Mouse (Mus musculus): ENCODE data around the gene Wdr82. TPM values are rescaled to one million over a fixed set of nuclear protein-coding genes. Genes with fewer than 3 reads are reported as not detected.

Gene Wdr82
- polyA plus RNA-seq, 1 experiment from 2014 or later, result 33.0 TPM

DNA sequence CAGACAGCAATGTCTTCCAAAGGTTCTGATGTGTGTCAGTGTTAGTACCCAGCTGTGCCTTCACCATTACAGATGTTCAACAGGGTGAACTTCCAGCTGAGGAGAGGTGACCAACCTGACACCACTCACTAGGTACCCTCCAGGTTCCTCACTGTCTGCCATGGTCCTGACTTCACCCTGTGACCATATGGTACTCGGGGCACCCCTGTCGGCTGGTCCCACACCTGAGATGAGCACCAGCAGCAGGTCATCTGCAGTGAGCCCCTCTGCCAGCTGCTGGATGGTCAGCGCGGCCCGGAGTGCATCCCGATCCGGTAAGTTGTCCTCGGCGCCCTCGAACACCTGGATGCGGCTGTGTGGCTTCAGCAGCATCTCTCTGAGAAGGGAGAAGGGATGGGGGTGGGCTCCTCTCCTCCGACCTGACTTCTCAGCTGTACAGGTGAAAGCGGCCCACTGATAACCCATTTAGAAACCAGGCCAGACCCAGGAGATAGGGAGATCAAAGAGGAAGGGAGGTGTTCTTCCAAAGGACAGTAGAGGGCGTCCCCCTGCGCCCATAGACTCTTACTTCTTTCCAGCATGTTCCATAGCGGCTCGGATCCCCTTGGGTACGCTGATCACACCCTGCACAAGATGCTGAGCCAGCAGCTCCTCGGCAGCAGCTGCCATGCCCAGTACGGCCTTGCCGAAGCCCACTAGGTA, 13.7 kb upstream of the Wdr82 start:
- 79% methylated on average over 21 of the region's 21 CpGs for WGBS
- no peak for DNase-seq (ENCODE audit: low spot score)
- no peaks in the 10 kb centered on the region for H3K9me3 ChIP-seq (replicated peaks; ENCODE audit: control insufficient read depth, low read length)
- no peak overlapping the region for H3K4me3 ChIP-seq (ENCODE audit: low read depth, low read length)
- no peaks in the 10 kb centered on the region for H3K36me3 ChIP-seq (replicated peaks; ENCODE audit: control insufficient read depth, insufficient read depth, low read depth, low read length)
- no peak overlapping the region for H3K9ac ChIP-seq (replicated peaks; ENCODE audit: low read length)
- no peaks in the 10 kb centered on the region for H3K27me3 ChIP-seq (ENCODE audit: control insufficient read depth, insufficient read depth, low read length)
- H3K27ac ChIP-seq (replicated peaks; ENCODE audit: low read depth, low read length), result no peak overlapping the region
- no peak overlapping the region for H3K4me2 ChIP-seq (ENCODE audit: low read depth, low read length)
- no peaks in the 10 kb centered on the region; the same call in 1 of the 2 replicates for H3K4me1 ChIP-seq (ENCODE audit: control insufficient read depth, insufficient read depth, low read length)
- ATAC-seq (replicated peaks; ENCODE audit: insufficient number of reproducible peaks, low FRiP score, low TSS enrichment, low read depth), result no peak; the same call in 1 of the 2 replicates

DNA sequence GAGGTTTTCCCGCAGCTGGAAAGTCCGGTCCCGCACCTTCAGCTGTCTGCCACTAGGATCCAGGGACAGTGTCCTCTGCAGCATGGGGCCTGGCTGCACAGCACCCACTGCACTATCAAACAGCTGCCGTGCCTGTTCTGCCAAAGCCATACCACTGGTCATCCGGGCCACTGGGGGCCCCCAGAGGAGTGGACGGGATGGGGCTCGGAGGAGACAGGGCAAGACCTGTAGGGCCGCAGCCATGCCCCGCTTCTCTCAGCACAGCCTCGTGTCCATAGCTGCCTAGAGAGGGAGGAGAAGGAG, 13.2 kb upstream of the Wdr82 start:
- ATAC-seq (replicated peaks; ENCODE audit: insufficient number of reproducible peaks, low FRiP score, low TSS enrichment, low read depth) (no peak), DNase-seq (ENCODE audit: low spot score) (no peak)
- Histone ChIP-seq H3K9ac (replicated peaks; ENCODE audit: low read length) (no peak overlapping the region), H3K4me1 (ENCODE audit: control insufficient read depth, insufficient read depth, low read length) (no peaks in the 10 kb centered on the region; the same call in 1 of the 2 replicates), H3K27me3 (ENCODE audit: control insufficient read depth, insufficient read depth, low read length) (no peaks in the 10 kb centered on the region), H3K4me3 (ENCODE audit: low read depth, low read length) (no peak overlapping the region), H3K4me2 (ENCODE audit: low read depth, low read length) (no peak overlapping the region), H3K36me3 (replicated peaks; ENCODE audit: control insufficient read depth, insufficient read depth, low read depth, low read length) (no peaks in the 10 kb centered on the region), H3K9me3 (replicated peaks; ENCODE audit: control insufficient read depth, low read length) (no peaks in the 10 kb centered on the region), H3K27ac (replicated peaks; ENCODE audit: low read depth, low read length) (no peak overlapping the region)
- 82% methylated on average over 7 of the region's 10 CpGs for WGBS

DNA sequence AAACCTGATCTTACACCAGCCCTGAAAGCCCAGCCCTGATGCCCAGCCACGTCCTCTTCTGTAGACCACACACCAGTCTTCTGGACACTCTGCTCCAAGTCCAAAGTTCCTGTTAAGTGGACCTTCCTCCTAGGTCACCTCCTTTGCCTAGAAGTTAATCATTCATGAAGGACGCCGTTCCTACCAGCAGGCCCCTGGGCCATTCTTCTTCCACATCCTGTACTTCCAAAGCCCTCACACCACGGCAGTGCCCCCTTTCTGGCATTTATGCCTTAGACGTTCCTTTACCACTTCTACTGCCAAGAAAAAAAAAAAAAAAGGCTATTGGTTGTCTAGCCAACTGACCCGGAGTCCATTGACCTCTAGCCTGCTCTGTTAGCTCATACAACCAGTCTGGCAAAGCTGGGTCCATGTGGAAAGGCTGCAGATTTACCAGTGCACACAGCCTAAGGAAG, 12.7 kb upstream of the Wdr82 start, which contains the start of gene Glyctk:
Gene Glyctk, minus strand, starts transcription at position 102 of the 455 bp plus-strand sequence.
- Histone ChIP-seq H3K4me3 (ENCODE audit: low read depth, low read length) (no peak within 1 kb of the TSS), H3K9ac (replicated peaks; ENCODE audit: low read length) (no peak within 1 kb of the TSS), H3K36me3 (replicated peaks; ENCODE audit: control insufficient read depth, insufficient read depth, low read depth, low read length) (no peaks in the 10 kb centered on the region), H3K4me2 (ENCODE audit: low read depth, low read length) (no peak within 1 kb of the TSS), H3K27me3 (ENCODE audit: control insufficient read depth, insufficient read depth, low read length) (no peaks in the 10 kb centered on the region), H3K9me3 (replicated peaks; ENCODE audit: control insufficient read depth, low read length) (no peaks in the 10 kb centered on the region), H3K27ac (replicated peaks; ENCODE audit: low read depth, low read length) (no peak within 1 kb of the TSS), H3K4me1 (ENCODE audit: control insufficient read depth, insufficient read depth, low read length) (no peaks in the 10 kb centered on the region; the same call in 1 of the 2 replicates)
- 81% methylated on average over 6 of the region's 6 CpGs for WGBS
- DNase-seq (ENCODE audit: low spot score) (no peak), ATAC-seq (replicated peaks; ENCODE audit: insufficient number of reproducible peaks, low FRiP score, low TSS enrichment, low read depth) (no peak)

DNA sequence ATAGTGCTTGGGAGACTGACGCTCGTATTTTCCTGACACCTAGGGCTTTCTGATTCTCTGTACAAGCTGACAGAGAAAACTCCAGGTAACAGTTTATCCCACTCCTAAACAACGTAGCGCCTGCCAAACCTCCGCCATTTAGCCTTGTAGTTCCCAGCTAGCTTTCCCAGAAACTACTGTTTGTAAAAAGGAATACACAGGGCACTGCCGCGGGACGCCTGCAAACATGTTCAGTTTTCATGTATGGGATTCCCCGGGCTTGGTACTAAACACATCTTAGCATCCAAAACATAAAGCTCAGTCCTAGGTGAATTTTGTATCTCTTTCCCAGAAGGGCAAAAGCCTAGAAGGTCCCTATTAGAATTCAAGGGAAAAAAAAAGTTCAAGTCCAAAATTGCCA, 11.5 kb upstream of the Wdr82 start:
- Histone ChIP-seq H3K27ac (replicated peaks; ENCODE audit: low read depth, low read length) (no peak overlapping the region), H3K27me3 (ENCODE audit: control insufficient read depth, insufficient read depth, low read length) (no peaks in the 10 kb centered on the region), H3K4me2 (ENCODE audit: low read depth, low read length) (no peak overlapping the region), H3K9ac (replicated peaks; ENCODE audit: low read length) (no peak overlapping the region), H3K4me3 (ENCODE audit: low read depth, low read length) (no peak overlapping the region; the same call in 1 of the 2 replicates), H3K36me3 (replicated peaks; ENCODE audit: control insufficient read depth, insufficient read depth, low read depth, low read length) (no peaks in the 10 kb centered on the region), H3K4me1 (ENCODE audit: control insufficient read depth, insufficient read depth, low read length) (no peaks in the 10 kb centered on the region; the same call in 1 of the 2 replicates), H3K9me3 (replicated peaks; ENCODE audit: control insufficient read depth, low read length) (no peaks in the 10 kb centered on the region)
- 86% methylated on average over 9 of the region's 9 CpGs for WGBS
- no peak for DNase-seq (ENCODE audit: low spot score)
- no peak for ATAC-seq (replicated peaks; ENCODE audit: insufficient number of reproducible peaks, low FRiP score, low TSS enrichment, low read depth)

DNA sequence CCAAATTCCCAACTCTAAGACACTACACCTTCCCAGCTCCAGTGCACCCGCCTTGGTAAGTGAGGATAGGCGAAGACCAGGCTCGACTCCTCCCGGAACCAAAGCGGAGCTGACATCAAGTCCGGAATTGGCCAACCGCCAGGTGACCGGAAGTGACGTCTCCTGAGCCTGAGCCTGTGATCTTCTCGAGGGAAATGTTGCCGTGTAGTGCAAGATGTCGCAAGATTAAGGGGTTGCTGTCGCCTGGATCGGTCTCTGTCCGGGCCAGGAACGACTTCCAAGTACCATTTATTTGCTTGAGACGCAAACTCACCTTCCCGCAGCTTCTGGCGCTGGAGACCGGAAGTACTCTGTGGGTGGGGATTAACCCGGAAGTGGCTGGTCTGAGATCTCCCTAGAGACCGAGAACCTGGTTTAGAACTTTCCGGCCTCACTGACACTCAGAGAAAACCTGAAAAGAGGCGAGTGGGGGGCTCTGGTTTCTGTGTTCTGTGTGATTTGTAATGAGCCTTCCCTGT, 10.9 kb upstream of the Wdr82 start:
- Histone ChIP-seq H3K27ac (replicated peaks; ENCODE audit: low read depth, low read length) (peak overlapping the region; percentile 80), H3K4me1 (ENCODE audit: control insufficient read depth, insufficient read depth, low read length) (no peaks in the 10 kb centered on the region; the same call in 1 of the 2 replicates), H3K4me2 (ENCODE audit: low read depth, low read length) (peak overlapping the region; percentile 53), H3K36me3 (replicated peaks; ENCODE audit: control insufficient read depth, insufficient read depth, low read depth, low read length) (no peaks in the 10 kb centered on the region), H3K9me3 (replicated peaks; ENCODE audit: control insufficient read depth, low read length) (no peaks in the 10 kb centered on the region), H3K9ac (replicated peaks; ENCODE audit: low read length) (peak overlapping the region; percentile 73), H3K4me3 (ENCODE audit: low read depth, low read length) (peak overlapping the region; percentile 55), H3K27me3 (ENCODE audit: control insufficient read depth, insufficient read depth, low read length) (no peaks in the 10 kb centered on the region)
- WGBS, result under 1% methylated on average over 24 of the region's 24 CpGs
- DNase-seq (ENCODE audit: low spot score), result peak; percentile 94
- peak; percentile 68 for ATAC-seq (replicated peaks; ENCODE audit: insufficient number of reproducible peaks, low FRiP score, low TSS enrichment, low read depth)

- Histone ChIP-seq H3K4me3 (ENCODE audit: low read depth, low read length) (peak overlapping the region; percentile 55), H3K9me3 (replicated peaks; ENCODE audit: control insufficient read depth, low read length) (no peaks in the 10 kb centered on the region), H3K9ac (replicated peaks; ENCODE audit: low read length) (peak overlapping the region; percentile 73), H3K4me2 (ENCODE audit: low read depth, low read length) (peak overlapping the region; percentile 53), H3K27me3 (ENCODE audit: control insufficient read depth, insufficient read depth, low read length) (no peaks in the 10 kb centered on the region), H3K4me1 (ENCODE audit: control insufficient read depth, insufficient read depth, low read length) (no peaks in the 10 kb centered on the region; the same call in 1 of the 2 replicates), H3K36me3 (replicated peaks; ENCODE audit: control insufficient read depth, insufficient read depth, low read depth, low read length) (no peaks in the 10 kb centered on the region), H3K27ac (replicated peaks; ENCODE audit: low read depth, low read length) (peak overlapping the region; percentile 80; the same call in 1 of the 2 replicates)
- WGBS, result 46% methylated on average over 5 of the region's 5 CpGs
- DNase-seq (ENCODE audit: low spot score) (no peak), ATAC-seq (replicated peaks; ENCODE audit: insufficient number of reproducible peaks, low FRiP score, low TSS enrichment, low read depth) (no peak)
Observed at GRCm38 (mm10) chr9:106160426-106160825, 10.3 kb upstream of the Wdr82 start.

DNA sequence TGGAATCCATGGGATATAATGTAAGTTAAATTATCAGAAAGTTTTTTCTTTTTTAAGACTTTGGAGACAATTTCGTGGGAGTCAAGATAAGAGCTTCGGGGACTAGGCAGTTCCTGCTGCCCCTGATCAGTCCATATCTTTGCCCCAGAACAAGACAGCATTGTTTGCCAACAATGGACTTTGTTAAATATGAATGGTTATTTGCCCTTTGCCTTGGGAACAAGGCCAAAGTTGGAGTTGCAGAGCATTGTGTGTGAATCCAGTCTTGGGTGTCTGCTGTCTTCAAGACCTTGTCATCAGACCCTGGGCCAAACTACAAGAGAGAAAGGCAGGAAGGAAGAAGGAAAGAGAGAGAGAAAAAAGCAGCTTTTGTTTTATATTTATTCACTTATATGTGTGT, 4.0 kb upstream of the Wdr82 start:
- no peak for DNase-seq (ENCODE audit: low spot score)
- Histone ChIP-seq H3K36me3 (replicated peaks; ENCODE audit: control insufficient read depth, insufficient read depth, low read depth, low read length) (no peaks in the 10 kb centered on the region), H3K27me3 (ENCODE audit: control insufficient read depth, insufficient read depth, low read length) (no peaks in the 10 kb centered on the region), H3K27ac (replicated peaks; ENCODE audit: low read depth, low read length) (no peak overlapping the region), H3K4me2 (ENCODE audit: low read depth, low read length) (no peak overlapping the region), H3K4me3 (ENCODE audit: low read depth, low read length) (no peak overlapping the region), H3K9me3 (replicated peaks; ENCODE audit: control insufficient read depth, low read length) (no peaks in the 10 kb centered on the region), H3K9ac (replicated peaks; ENCODE audit: low read length) (no peak overlapping the region), H3K4me1 (ENCODE audit: control insufficient read depth, insufficient read depth, low read length) (no peaks in the 10 kb centered on the region)
- WGBS, result 87% methylated on average over 2 of the region's 2 CpGs
- ATAC-seq (replicated peaks; ENCODE audit: insufficient number of reproducible peaks, low FRiP score, low TSS enrichment, low read depth), result no peak

DNA sequence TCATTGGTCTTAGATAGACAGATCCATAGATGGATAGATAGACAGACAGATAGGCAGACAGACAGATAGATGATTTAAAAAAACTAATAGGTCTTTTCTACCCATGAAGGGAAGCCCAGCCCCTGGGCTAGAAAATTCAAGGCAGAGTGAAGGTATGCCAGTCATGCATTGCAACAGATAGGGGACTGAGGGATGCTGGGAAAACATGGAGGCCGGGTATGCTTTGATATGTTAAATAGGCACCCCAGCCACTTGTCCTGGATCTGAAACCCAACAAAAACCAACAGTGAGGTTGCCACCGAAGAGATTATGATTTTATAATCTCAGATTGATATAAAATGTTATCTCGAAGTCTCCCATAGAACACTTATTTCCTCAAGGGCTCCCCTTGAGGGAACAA, 3.5 kb upstream of the Wdr82 start:
- WGBS, result 71% methylated on average over 3 of the region's 3 CpGs
- no peak for DNase-seq (ENCODE audit: low spot score)
- no peak overlapping the region for H3K4me3 ChIP-seq (ENCODE audit: low read depth, low read length)
- no peak overlapping the region for H3K9ac ChIP-seq (replicated peaks; ENCODE audit: low read length)
- H3K36me3 ChIP-seq (replicated peaks; ENCODE audit: control insufficient read depth, insufficient read depth, low read depth, low read length), result no peaks in the 10 kb centered on the region
- no peak overlapping the region for H3K4me2 ChIP-seq (ENCODE audit: low read depth, low read length)
- no peaks in the 10 kb centered on the region for H3K4me1 ChIP-seq (ENCODE audit: control insufficient read depth, insufficient read depth, low read length)
- ATAC-seq (replicated peaks; ENCODE audit: insufficient number of reproducible peaks, low FRiP score, low TSS enrichment, low read depth), result no peak
- no peaks in the 10 kb centered on the region for H3K27me3 ChIP-seq (ENCODE audit: control insufficient read depth, insufficient read depth, low read length)
- H3K9me3 ChIP-seq (replicated peaks; ENCODE audit: control insufficient read depth, low read length), result no peaks in the 10 kb centered on the region
- H3K27ac ChIP-seq (replicated peaks; ENCODE audit: low read depth, low read length), result no peak overlapping the region
